Mouse (Mus musculus): ENCODE measurements around the gene Cd37.
A peak's percentile ranks its signal among the peaks of the same experiment; 100 is the strongest.

The Cd37 gene

DNA sequence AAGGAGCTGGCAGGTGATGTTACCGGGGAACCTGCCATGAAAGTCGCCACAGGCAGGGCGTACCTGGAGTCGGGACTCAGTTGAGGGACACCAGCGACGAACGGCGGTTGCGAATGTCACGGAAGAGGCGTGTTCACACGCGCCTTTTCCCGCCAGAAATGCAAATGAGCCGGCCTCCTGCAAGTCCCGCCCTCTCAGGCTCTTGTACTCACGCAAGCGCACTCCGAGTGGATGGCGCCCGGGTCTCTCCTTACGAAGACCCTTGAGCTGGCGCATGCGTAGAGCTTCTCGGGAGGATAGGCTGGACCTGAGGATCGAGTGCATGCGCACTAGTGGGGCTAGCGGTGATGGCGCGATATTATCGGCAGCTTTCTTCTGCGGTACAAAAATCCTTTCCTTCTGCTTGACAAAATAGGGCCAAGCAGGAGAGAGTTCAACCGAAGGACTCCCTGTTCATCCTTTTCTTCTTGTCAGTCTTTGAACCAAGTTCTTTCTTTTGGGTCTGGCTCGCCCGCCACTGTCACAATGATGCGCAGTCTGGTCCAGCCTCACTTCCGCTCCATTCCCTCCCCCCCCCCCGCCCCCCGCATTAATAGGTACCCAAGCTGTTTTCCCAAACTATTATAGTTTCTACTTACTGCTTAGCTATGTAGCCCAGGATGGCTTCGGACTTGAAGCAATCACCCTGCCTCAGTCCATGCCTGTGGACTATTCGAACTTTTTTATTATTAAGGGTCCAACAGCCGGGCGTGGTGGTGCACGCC lies 34.4 kb downstream of the Cd37 start, which contains the start of gene Ccdc155:
Gene Ccdc155, minus strand, starts transcription at position 513 of the 764 bp plus-strand sequence.
- DNase-seq (ENCODE audit: low spot score in 2 of 2): peak; percentile 97 to 98

- no peak for DNase-seq (ENCODE audit: low spot score in 2 of 2)
Measured at GRCm38 (mm10) chr7:45202654-45203053, 36.3 kb downstream of the Cd37 start.

GRCm38 (mm10) chr7:45198961-45199360 lies 40.0 kb downstream of the Cd37 start:
- DNase-seq (ENCODE audit: low spot score in 2 of 2): no peak

GRCm38 (mm10) chr7:45198435-45198834 lies 40.5 kb downstream of the Cd37 start:
- DNase-seq (ENCODE audit: low spot score in 2 of 2): peak; percentile 76 to 82

DNA sequence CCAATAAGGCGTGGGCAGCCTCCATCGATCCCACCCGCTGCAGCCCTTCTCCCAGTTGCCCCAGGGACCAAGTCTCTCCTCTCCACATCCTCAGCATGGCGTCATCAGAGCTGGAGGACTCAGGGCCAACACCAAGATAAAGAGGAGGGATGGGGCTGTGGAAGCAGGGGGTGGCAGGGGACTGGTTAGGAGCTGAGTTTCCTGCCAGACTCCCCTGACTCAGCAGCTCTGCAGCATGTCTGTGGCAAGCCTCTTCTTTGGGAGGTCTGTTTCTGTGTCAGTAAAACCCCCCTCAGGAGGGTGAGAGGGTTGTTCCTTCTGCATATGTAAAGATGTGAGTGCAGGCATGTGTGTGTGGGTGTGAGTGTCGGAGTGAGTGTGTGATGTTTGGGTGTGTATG lies 41.9 kb downstream of the Cd37 start:
- DNase-seq (ENCODE audit: low spot score in 2 of 2): no peak

DNA sequence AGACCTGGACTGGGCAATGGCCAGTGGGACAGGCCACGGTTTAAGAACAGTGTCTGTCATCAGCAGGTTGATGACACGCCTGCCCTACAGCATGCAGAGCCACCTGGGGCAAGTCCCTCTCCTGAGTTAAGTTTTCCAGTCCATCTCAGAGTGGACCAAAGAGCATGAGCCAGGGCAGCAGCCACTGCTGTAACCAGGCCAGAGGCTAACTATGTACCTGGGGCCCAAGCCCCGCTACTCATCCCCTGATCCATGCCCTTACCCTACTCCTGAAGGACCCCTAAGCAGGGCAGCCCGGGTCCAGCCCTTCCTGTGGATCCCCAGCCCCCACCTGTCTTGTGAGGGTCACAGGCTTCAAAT lies 42.8 kb downstream of the Cd37 start:
- no peak for DNase-seq (ENCODE audit: low spot score in 2 of 2)

- no peak for DNase-seq (ENCODE audit: low spot score in 2 of 2)
Measured at GRCm38 (mm10) chr7:45195341-45196175, 43.4 kb downstream of the Cd37 start.

DNA sequence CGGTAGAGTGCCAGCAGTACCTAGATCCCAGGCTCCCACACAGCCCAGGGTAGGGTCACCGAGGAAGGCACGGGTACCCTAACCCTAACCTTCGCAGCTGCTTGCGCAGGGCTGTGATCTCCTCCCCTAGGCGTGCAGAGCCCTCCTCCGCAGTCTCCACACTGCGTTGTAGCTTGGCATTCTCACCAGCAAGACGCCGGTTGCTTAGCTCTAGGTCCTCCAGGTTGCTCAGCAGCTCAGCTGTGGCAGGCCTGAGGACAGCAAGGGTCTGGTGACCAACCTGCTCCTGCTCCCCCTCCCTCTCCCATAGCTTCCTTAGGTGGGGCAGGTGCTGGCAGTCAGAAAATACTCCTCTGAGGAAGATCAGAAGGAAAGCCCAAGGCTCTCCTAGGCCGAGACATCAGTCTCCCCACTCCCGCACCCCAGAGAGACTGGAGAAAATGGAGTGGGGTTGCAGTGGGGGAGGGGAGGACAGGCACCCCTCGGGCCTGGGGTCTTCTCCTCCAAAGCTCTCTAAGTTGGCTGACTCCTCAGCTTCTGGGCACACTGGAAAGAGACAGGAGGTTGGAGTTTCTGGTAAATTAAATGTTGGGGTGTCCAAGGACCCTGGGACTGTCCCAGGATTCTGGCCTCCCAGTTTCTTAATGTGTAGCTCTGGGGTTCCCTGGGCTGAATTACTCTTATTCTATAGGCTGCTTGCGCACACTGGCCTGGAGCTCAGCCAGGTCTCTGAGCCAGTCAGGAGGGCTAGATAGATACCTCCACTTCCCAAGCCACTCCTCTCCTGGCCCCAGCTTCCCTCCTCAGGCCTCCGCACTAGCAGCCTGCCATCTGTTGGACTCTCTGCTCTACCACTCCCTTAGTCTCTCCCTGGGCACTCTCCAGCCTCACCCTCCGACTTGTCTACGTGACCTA lies 44.8 kb downstream of the Cd37 start:
- no peak for DNase-seq (ENCODE audit: low spot score in 2 of 2)

DNA sequence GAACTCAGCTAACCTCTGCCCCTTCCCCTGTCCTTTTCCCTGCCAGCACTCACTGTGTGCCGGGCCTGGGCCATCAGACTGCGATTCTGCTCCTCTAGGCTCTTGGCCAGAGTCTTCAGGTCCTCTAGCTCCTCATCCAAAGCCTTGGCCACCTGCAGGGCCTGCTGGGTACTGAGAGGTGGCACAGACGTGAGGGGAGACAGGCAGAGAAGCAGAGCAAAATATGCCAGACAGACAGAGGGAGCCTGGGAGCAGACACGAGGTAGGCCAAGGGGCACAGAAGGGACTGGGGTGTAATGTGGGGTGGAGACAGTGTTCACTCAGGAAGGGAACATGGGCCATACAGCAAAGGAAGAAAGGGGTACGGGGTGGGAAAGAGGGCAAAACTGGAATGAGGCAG lies 45.5 kb downstream of the Cd37 start:
- DNase-seq (ENCODE audit: low spot score in 2 of 2): no peak

DNA sequence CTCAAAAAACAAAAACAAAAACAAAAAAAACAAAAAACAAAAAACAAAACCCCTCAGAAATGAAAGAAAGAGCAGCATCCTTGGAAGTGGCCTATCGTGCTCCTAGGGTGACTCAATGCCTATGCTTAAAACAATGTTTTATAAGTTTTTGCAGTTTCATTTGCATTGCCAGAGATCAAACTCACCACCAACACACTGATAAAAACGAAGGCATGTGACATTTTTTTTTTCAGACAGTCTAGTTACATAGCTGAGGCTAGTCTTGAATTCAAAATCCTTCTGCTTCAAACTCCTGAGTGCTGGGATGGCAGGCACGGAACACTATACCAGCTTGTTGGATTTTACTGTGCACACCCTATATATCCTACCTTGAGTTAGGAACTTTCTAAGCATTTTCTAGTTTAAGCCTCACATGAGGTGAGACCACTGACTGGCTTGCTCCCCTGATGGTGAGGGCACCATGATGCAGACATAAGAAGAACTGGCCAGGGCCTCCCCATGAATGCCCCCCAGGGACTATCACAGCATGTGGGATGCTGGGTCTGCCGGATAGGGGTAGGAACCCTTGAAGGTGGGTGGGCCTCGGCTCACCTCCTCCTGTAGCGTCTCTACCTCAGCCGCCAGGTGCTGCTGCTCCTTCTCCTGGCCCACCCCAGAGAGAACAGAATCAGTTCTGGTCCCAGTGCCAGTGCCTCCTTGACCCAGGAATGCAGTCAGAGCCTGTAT lies 46.2 kb downstream of the Cd37 start:
- DNase-seq (ENCODE audit: low spot score in 2 of 2): no peak

DNA sequence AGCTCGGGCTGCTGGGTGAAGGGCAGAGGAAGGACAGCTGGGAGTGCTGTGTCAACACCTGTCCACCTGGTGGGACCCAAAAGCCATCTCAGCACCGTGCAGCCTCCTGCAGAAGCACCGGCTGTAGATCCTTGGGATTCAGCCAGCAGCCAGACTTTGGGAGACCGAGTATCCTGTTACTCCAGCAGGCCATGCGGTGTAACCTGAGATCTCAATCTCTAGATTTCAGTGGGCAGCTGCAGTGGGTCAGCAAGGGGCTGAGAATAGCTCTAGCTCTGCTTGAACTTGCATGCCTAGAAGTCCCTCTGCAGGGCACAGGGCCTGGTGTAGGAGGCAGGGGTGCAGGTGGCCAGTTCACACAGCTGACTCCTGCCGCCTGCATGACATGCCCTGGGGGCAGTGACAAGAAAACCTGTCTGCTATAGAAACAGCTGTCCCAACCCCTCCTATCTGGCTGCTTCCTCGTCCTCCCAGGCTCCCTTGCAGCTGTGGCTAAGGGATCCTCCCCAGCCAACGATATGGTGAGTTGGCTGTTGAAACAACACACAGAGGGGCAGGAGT lies 47.0 kb downstream of the Cd37 start:
- DNase-seq (ENCODE audit: low spot score in 2 of 2): no peak

DNA sequence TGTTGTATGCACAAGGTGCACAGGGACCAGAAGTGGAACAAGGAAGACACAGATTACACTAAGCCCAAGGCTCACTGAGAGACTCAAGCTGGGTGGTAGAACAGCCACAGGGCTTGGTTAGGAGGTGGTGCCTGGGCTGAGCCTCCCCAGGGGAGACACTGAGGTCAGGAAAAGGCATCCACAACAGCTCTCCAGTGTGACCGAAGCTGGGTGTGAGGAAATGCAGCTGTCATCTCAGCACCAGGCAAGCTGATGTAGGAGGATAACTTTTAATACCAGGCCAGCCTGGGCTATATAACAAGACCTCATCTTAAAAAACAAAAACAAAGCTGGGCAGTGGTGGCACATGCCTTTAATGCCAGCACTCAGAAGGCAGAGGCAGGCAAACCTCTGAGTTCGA lies 47.8 kb downstream of the Cd37 start:
- no peak for DNase-seq (ENCODE audit: low spot score in 2 of 2)

- DNase-seq (ENCODE audit: low spot score in 2 of 2): no peak
Measured at GRCm38 (mm10) chr7:45190186-45190585, 48.7 kb downstream of the Cd37 start.

- DNase-seq (ENCODE audit: low spot score in 2 of 2): no peak
Measured at GRCm38 (mm10) chr7:45189600-45189999, 49.3 kb downstream of the Cd37 start.

GRCm38 (mm10) chr7:45185921-45186320 lies 53.0 kb downstream of the Cd37 start:
- no peak for DNase-seq (ENCODE audit: low spot score in 2 of 2)

DNA sequence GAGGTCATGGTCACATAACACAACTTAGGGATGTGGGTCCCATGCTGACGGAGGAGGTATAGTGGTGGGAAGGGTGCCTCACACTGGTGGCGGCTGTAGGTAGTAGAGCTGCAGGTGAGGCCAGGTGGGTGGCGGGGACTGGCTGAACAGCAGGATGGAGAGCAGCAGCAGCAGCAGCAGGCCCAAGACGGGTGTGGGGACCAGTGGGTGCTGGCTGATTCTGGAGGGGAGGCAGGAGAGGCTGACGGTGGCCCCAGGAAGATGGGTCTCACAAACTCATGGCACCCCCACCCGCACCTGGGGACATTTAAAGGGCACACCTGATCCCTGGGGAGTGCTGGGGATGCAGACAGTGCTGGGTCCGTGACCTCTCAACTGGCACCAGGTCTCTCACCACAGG lies 55.2 kb downstream of the Cd37 start:
- no peak for DNase-seq (ENCODE audit: low spot score in 2 of 2)
